Mouse (Mus musculus) CH12.LX (cell line): ENCODE results near the gene Olfr775. TPM values are rescaled to one million over a fixed set of nuclear protein-coding genes. Genes with fewer than 3 reads are reported as not detected.

ENCODE experiments used
- DNase-seq: peaks from one replicate; pipeline ENCODE4 v3.0.0-alpha.2; 2013; ENCODE audit errors: extremely low read depth
- H3K27ac ChIP-seq: 2 replicates; pipeline ENCODE4 v1.5.1; 2012; ENCODE audit warnings: low read depth, mild to moderate bottlenecking, control low read depth, moderate library complexity; ENCODE audit not compliant: insufficient read depth
- H3K27me3 ChIP-seq: replicated peaks from 2 replicates; pipeline ENCODE3; 2012; ENCODE audit warnings: inconsistent platforms
- H3K36me3 ChIP-seq, 2 experiments: replicated peaks in 1 of 2; 2 replicates each; pipeline versions ENCODE3 to v1.6.1; 2012; ENCODE audit warnings: inconsistent platforms in 1 of 2, low read length in 1 of 2, mild to moderate bottlenecking in 1 of 2, mixed read lengths in 1 of 2, moderate library complexity in 1 of 2; ENCODE audit not compliant: control insufficient read depth in 1 of 2, insufficient read depth in 1 of 2
- H3K4me1 ChIP-seq, 2 experiments: 2 replicates each; pipeline ENCODE4 v1.6.1; 2012; ENCODE audit warnings: inconsistent platforms in 1 of 2, moderate library complexity in 1 of 2; ENCODE audit not compliant: insufficient read depth in 2 of 2, control insufficient read depth in 1 of 2
- H3K4me2 ChIP-seq: 2 replicates; pipeline ENCODE4 v1.6.1; 2012; ENCODE audit warnings: low read depth, mild to moderate bottlenecking, control low read depth; ENCODE audit not compliant: poor library complexity, insufficient read depth, severe bottlenecking
- H3K4me3 ChIP-seq, 3 experiments: fragments of 150-350 bp in 1 of 3; sonication (generic) in 1 of 3; replicated peaks in 1 of 3; 2 replicates each; pipeline versions ENCODE3 to v1.5.1; 2011 to 2012; ENCODE audit warnings: low read depth in 2 of 3, low read length in 2 of 3, mild to moderate bottlenecking in 2 of 3, moderate library complexity in 2 of 3, control low read depth in 1 of 3, improper control_type of control experiment in 1 of 3, inconsistent platforms in 1 of 3, mixed read lengths in 1 of 3; ENCODE audit not compliant: poor library complexity in 1 of 3
- H3K79me2 ChIP-seq: replicated peaks from 2 replicates; pipeline ENCODE4 v1.6.1; 2012; ENCODE audit warnings: mild to moderate bottlenecking, moderate library complexity; ENCODE audit not compliant: control insufficient read depth, poor library complexity, insufficient read depth, severe bottlenecking; ENCODE audit errors: extremely low read depth
- H3K9ac ChIP-seq: 2 replicates; pipeline ENCODE4 v1.6.1; 2012; ENCODE audit warnings: low read depth, mild to moderate bottlenecking, control low read depth, moderate library complexity; ENCODE audit not compliant: insufficient read depth
- H3K9me3 ChIP-seq: replicated peaks from 2 replicates; pipeline ENCODE3; 2012; ENCODE audit warnings: low read length, inconsistent platforms, mixed read lengths
- E2F4 ChIP-seq: IDR thresholded peaks from 2 replicates; pipeline ENCODE4 v1.6.1; 2011; ENCODE audit warnings: low read depth, low read length, improper control_type of control experiment; ENCODE audit not compliant: insufficient replicate concordance
- ETS1 ChIP-seq: conservative IDR thresholded peaks from 2 replicates; pipeline ENCODE4 v1.6.1; 2012; ENCODE audit warnings: low read depth, mild to moderate bottlenecking, inconsistent platforms, low read length, improper control_type of control experiment, moderate library complexity
- GABPA ChIP-seq: IDR thresholded peaks from 2 replicates; pipeline ENCODE4 v1.6.1; 2012; ENCODE audit warnings: low read depth, low read length, improper control_type of control experiment, inconsistent platforms; ENCODE audit not compliant: insufficient replicate concordance
- HCFC1 ChIP-seq: IDR thresholded peaks from 2 replicates; pipeline ENCODE4 v1.6.1; 2012; ENCODE audit warnings: low read depth, mild to moderate bottlenecking, inconsistent platforms, low read length, improper control_type of control experiment
- JUND ChIP-seq: conservative IDR thresholded peaks from 2 replicates; pipeline ENCODE4 v1.6.1; 2011; ENCODE audit warnings: low read depth, low read length, improper control_type of control experiment
- KAT2A ChIP-seq: IDR thresholded peaks from 2 replicates; pipeline ENCODE4 v1.6.1; 2012; ENCODE audit warnings: low read length, improper control_type of control experiment, inconsistent platforms; ENCODE audit not compliant: insufficient replicate concordance
- MAFK ChIP-seq: IDR thresholded peaks from 2 replicates; pipeline ENCODE4 v1.6.1; 2011; ENCODE audit warnings: low read length, improper control_type of control experiment; ENCODE audit not compliant: insufficient replicate concordance
- MAX ChIP-seq: IDR thresholded peaks from 2 replicates; pipeline ENCODE4 v1.6.1; 2011; ENCODE audit warnings: low read length, improper control_type of control experiment
- NRF1 ChIP-seq: IDR thresholded peaks from 2 replicates; pipeline ENCODE4 v1.6.1; 2014; ENCODE audit warnings: low read depth, mild to moderate bottlenecking, inconsistent platforms, low read length, improper control_type of control experiment, moderate library complexity
- POLR2AphosphoS2 ChIP-seq: IDR thresholded peaks from 2 replicates; pipeline ENCODE4 v1.6.1; 2011; ENCODE audit warnings: low read depth, low read length, improper control_type of control experiment
- SMC3 ChIP-seq: IDR thresholded peaks from 2 replicates; pipeline ENCODE4 v1.6.1; 2011; ENCODE audit warnings: low read depth, low read length, improper control_type of control experiment
- TBP ChIP-seq: conservative IDR thresholded peaks from 2 replicates; pipeline ENCODE4 v1.6.1; 2011; ENCODE audit warnings: low read depth, low read length, improper control_type of control experiment
- TCF12 ChIP-seq: IDR thresholded peaks from 2 replicates; pipeline ENCODE4 v1.6.1; 2014; ENCODE audit warnings: low read depth, mild to moderate bottlenecking, inconsistent platforms, low read length, improper control_type of control experiment
- UBTF ChIP-seq: IDR thresholded peaks from 2 replicates; pipeline ENCODE4 v1.6.1; 2012; ENCODE audit warnings: low read depth, mild to moderate bottlenecking, inconsistent platforms, low read length, improper control_type of control experiment, moderate library complexity
- USF1 ChIP-seq: IDR thresholded peaks from 2 replicates; pipeline ENCODE4 v1.6.1; 2014; ENCODE audit warnings: low read depth, mild to moderate bottlenecking, inconsistent platforms, low read length, improper control_type of control experiment
- USF2 ChIP-seq: conservative IDR thresholded peaks from 2 replicates; pipeline ENCODE4 v1.6.1; 2011; ENCODE audit warnings: low read depth, low read length, improper control_type of control experiment
- ZC3H11A ChIP-seq: IDR thresholded peaks from 2 replicates; pipeline ENCODE4 v1.6.1; 2012; ENCODE audit warnings: low read depth, mild to moderate bottlenecking, inconsistent platforms, low read length, improper control_type of control experiment
- ZMIZ1 ChIP-seq: IDR thresholded peaks from 2 replicates; pipeline ENCODE4 v1.6.1; 2012; ENCODE audit warnings: low read depth, mild to moderate bottlenecking, inconsistent platforms, low read length, improper control_type of control experiment
- dilution Hi-C: fragments of 300-500 bp; cut with MboI; formaldehyde crosslinking; loops from 2 replicates; pipeline ENCODE4 v1.14.3; 2020; ENCODE audit warnings: low sequenced_read_pairs; ENCODE audit not compliant: extremely low pct_unique_long_range_greater_than_20kb, extremely low pct_ligation_motif_present
- in situ Hi-C: fragments of 300-500 bp; cut with MboI; formaldehyde crosslinking; loops from 3 replicates; pipeline ENCODE4 v1.14.3; 2019; ENCODE audit warnings: low sequenced_read_pairs, low pct_ligation_motif_present, low pct_unique_long_range_greater_than_20kb, mixed read lengths
- polyA plus RNA-seq: library from polyadenylated mRNA; unstranded; fragments of >175 nt; gene quantifications from 2 replicates; pipeline ENCODE4 v1.2.1, GENCODE M21; 2012; ENCODE audit warnings: low read depth; ENCODE audit not compliant: insufficient read length
- total RNA-seq, 2 experiments: library from RNA; depleted of rRNA; stranded (reverse); fragments of 300-350 nt in 1 of 2; fragments of >200 nt in 1 of 2; gene quantifications; 2 replicates each; pipeline ENCODE4 v1.2.3; 2012 to 2014

The Olfr775 gene
- total and polyA plus RNA-seq, 3 experiments: not detected

DNA sequence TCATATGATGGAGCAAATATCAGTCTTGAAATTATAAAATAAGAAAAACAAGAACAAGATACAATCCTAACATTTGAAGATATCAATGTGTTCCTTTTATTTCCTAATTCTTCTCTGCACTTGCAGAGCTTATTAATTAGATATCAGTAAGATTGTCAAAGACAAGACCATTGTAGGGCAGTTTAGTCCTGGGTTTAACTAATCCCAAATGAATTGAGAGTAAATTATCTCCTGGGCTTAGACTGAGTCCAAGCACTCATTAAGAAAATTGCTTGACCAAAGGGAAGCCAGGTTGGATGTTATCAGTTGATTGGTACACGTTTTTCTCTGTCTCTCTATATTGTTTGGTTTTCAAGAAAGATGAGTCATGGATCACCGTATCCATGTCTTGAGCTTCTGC is 12.3 kb upstream of the Olfr775 start, which contains the start of gene Olfr774:
Olfr774 (plus strand) TSS at position 301 of the 400 bp plus-strand sequence.
- TF ChIP-seq GABPA (no peak), UBTF (no peak), TCF12 (no peak), USF2 (no peak), SMC3 (no peak), USF1 (no peak), MAFK (no peak), MAX (no peak), E2F4 (no peak), ZMIZ1 (no peak)
- H3K9me3 ChIP-seq: no peaks in the 10 kb centered on the region
- no peaks in the 10 kb centered on the region for H3K27me3 ChIP-seq
- H3K79me2 ChIP-seq: no peaks in the 10 kb centered on the region
- H3K9ac ChIP-seq: no peak within 1 kb of the TSS
- no peak within 1 kb of the TSS for H3K27ac ChIP-seq
- no peak within 1 kb of the TSS for H3K4me3 ChIP-seq
- H3K36me3 ChIP-seq: no peaks in the 10 kb centered on the region
- no peak for DNase-seq
- no peak within 1 kb of the TSS for H3K4me2 ChIP-seq
- in situ Hi-C loops: no loop called here
- H3K4me1 ChIP-seq: no peaks in the 10 kb centered on the region
- dilution Hi-C loops: no loop called here

DNA sequence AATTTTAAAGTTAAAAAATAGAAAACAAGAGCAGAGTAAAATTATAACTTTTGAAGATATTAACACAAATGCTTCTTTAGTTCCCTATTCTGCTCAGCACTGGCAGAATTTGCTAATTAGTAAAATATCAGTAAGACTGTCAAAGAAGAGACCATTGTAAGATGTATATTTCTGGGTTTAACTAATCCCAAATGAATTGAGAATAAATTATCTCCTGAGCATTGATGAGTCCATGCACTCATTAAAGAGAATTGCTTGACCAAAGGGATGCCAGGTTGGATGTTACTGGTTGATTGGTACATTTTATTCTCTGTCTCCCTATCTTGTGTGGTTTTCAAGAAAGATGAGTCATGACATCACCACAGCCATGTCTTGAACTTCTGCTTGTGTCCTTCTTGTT is 10.6 kb downstream of the Olfr775 start, which contains the start of gene Olfr776:
Olfr776 (plus strand) TSS at position 301 of the 400 bp plus-strand sequence.
- no peak for TF ChIP-seq ETS1
- TF ChIP-seq KAT2A: no peak
- no peak for TF ChIP-seq POLR2AphosphoS2
- TF ChIP-seq NRF1: no peak
- TF ChIP-seq TBP: no peak
- TF ChIP-seq JUND: no peak
- no peak for TF ChIP-seq ZC3H11A
- no peak for TF ChIP-seq UBTF
- no peak for TF ChIP-seq HCFC1
- TF ChIP-seq, all 38 proteins: peak for 0
- Histone ChIP-seq H3K4me1 (peaks cover 0 to 13% of the 10 kb centered on the region in 2 experiments; a peak in 2 of 4 replicates), H3K79me2 (no peaks in the 10 kb centered on the region), H3K9ac (no peak within 1 kb of the TSS), H3K36me3 (no peaks in the 10 kb centered on the region), H3K27ac (no peak within 1 kb of the TSS), H3K9me3 (no peaks in the 10 kb centered on the region), H3K4me3 (no peak within 1 kb of the TSS), H3K27me3 (no peaks in the 10 kb centered on the region), H3K4me2 (no peak within 1 kb of the TSS)
- dilution Hi-C loops: no loop called here
- DNase-seq: no peak
- in situ Hi-C loops: no loop called here
